Mouse (Mus musculus) testis, adult 2 months (tissue): ENCODE measurements around the gene Stat2.
"Not testable (repeated sequence)": the region's sequence is repeated elsewhere in the genome, so short reads cannot be mapped to it uniquely, and the experiment has no call there.

ENCODE experiments used
- CTCF ChIP-seq: fragments of 200-500 bp; IDR thresholded peaks from 2 replicates; pipeline ENCODE4 v1.5.1; 2012; ENCODE audit warnings: low read depth, mild to moderate bottlenecking, inconsistent platforms, low read length, moderate library complexity; ENCODE audit not compliant: control insufficient read depth, insufficient read depth, insufficient replicate concordance
- POLR2A ChIP-seq: fragments of 200-500 bp; IDR thresholded peaks from 2 replicates; pipeline ENCODE4 v1.6.1; 2012; ENCODE audit warnings: low read depth, mild to moderate bottlenecking, inconsistent platforms, low read length, moderate library complexity; ENCODE audit not compliant: control insufficient read depth

- TF ChIP-seq CTCF, POLR2A: not testable (repeated sequence)
Measured at GRCm38 (mm10) chr10:128260376-128260775, 10.0 kb upstream of the Stat2 start.
